Mouse (Mus musculus) kidney, embryonic 14.5 days (tissue): Measurements from ENCODE around the gene Susd6. TPM values are rescaled to one million over a fixed set of nuclear protein-coding genes. Genes with fewer than 3 reads are reported as not detected.

ENCODE experiments used
- ATAC-seq: fragments of 200-750 bp; cut with Nextera tagmentation; 2 replicates; pipeline ENCODE4 v1.8.0; 2017; ENCODE audit warnings: moderate number of reproducible peaks, mild to moderate bottlenecking, moderate TSS enrichment, moderate library complexity; ENCODE audit not compliant: low FRiP score, low TSS enrichment
- H3K27ac ChIP-seq: fragments of 300-500 bp; sonication (generic); 2 replicates; pipeline ENCODE4 v1.5.1; 2014; ENCODE audit warnings: low read depth, mild to moderate bottlenecking, low read length, moderate library complexity, mixed read lengths
- H3K27me3 ChIP-seq: fragments of 300-500 bp; sonication (generic); 2 replicates; pipeline ENCODE4 v1.6.1; 2014; ENCODE audit warnings: mild to moderate bottlenecking, low read length; ENCODE audit not compliant: control insufficient read depth, insufficient read depth
- H3K36me3 ChIP-seq: fragments of 300-500 bp; sonication (generic); 2 replicates; pipeline ENCODE4 v1.6.1; 2014; ENCODE audit warnings: low read length, mixed read lengths; ENCODE audit not compliant: control insufficient read depth, insufficient read depth
- H3K4me1 ChIP-seq: fragments of 300-500 bp; sonication (generic); 2 replicates; pipeline ENCODE4 v1.6.1; 2014; ENCODE audit warnings: low read length, mixed read lengths; ENCODE audit not compliant: control insufficient read depth, insufficient read depth
- H3K4me2 ChIP-seq: fragments of 300-500 bp; sonication (generic); replicated peaks from 2 replicates; pipeline ENCODE4 v1.6.1; 2014; ENCODE audit warnings: low read depth, mild to moderate bottlenecking, low read length
- H3K4me3 ChIP-seq: fragments of 300-500 bp; sonication (generic); 2 replicates; pipeline ENCODE4 v1.5.1; 2014; ENCODE audit warnings: mild to moderate bottlenecking, low read length
- H3K9ac ChIP-seq: fragments of 300-500 bp; sonication (generic); 2 replicates; pipeline ENCODE4 v1.6.1; 2014; ENCODE audit warnings: low read depth, mild to moderate bottlenecking, low read length, moderate library complexity
- H3K9me3 ChIP-seq: fragments of 300-500 bp; sonication (generic); 2 replicates; pipeline ENCODE4 v1.6.1; 2016; ENCODE audit warnings: low read length; ENCODE audit not compliant: control insufficient read depth
- WGBS: fragments of 180-500 bp; shearing (Covaris S2); extraction: QIAGEN DNeasy Blood & Tissue Kit; methylation state at CpG from one replicate; pipeline ENCODE4 v1.1.7; 2014; 5-methylcytosine and 5-hydroxymethylcytosine counted together
- polyA plus RNA-seq: library from polyadenylated mRNA; unstranded; fragments of >200 nt; fragmentation: Nextera tagmentation; extraction: Ambion mirVana; gene quantifications from 2 replicates; pipeline ENCODE4 v1.2.1, GENCODE M21; 2014

The Susd6 gene
- polyA plus RNA-seq, 1 experiment from 2014 or later: 15.6 TPM

DNA sequence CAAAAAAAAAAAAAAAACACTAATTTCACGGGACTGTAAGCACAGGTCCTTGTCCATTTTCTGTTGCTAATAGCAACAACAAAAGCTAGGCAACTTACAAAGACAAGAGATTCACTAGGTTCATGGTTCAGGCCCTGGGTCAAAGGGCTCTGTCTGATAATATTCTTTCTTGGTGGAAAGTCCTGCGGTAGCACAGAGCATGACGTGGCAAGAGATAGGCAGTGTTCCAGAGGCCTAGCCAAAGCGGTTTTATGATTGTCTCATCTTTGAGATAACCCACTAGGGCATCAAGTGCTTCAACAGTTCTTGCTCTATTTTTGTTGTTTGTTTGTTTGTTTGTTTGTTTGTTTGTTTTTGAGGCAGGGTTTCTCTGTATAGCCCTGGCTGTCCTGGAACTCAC lies 136.2 kb downstream of the Susd6 start:
- WGBS: 88% methylated on average over 4 of the region's 4 CpGs

DNA sequence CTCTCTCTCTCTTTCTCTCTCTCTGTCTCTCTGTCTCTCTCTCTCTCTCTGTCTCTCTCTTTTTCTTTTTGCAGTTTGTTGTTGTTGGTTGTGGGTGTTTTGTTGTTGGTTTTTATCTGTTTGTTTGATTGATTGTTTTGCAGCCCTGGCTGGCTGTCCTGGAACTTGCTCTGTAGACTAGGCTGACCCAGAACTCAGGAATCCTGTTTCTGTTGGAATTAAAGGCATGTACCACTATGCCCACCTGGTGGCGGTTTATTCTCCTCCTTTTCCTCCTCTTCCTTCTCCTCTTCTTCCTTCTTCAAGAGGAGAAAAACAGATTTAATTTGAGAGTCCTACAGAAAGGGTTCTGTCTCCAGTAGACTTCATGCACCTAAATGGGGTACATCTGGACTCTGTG lies 137.2 kb downstream of the Susd6 start:
- Histone ChIP-seq H3K4me2 (no peak overlapping the region), H3K27ac (no peak overlapping the region), H3K4me1 (0 out of 2 replicates have a peak, but pooled peaks cover 5% of the 10 kb centered on the region), H3K9ac (no peak overlapping the region), H3K4me3 (no peak overlapping the region), H3K9me3 (no peaks in the 10 kb centered on the region), H3K27me3 (no peaks in the 10 kb centered on the region), H3K36me3 (no peaks in the 10 kb centered on the region)
- 44% methylated on average over 1 of the region's 1 CpGs for WGBS
- ATAC-seq: no peak

More for the DNA sequence above, 136.2 kb downstream of the Susd6 start:
- no peaks in the 10 kb centered on the region for H3K36me3 ChIP-seq
- no peak overlapping the region for H3K27ac ChIP-seq
- no peak overlapping the region for H3K4me2 ChIP-seq
- H3K9me3 ChIP-seq: no peaks in the 10 kb centered on the region
- 0 out of 2 replicates have a peak, but pooled peaks cover 5% of the 10 kb centered on the region for H3K4me1 ChIP-seq
- no peak for ATAC-seq
- no peak overlapping the region for H3K9ac ChIP-seq
- no peaks in the 10 kb centered on the region for H3K27me3 ChIP-seq
- no peak overlapping the region for H3K4me3 ChIP-seq

DNA sequence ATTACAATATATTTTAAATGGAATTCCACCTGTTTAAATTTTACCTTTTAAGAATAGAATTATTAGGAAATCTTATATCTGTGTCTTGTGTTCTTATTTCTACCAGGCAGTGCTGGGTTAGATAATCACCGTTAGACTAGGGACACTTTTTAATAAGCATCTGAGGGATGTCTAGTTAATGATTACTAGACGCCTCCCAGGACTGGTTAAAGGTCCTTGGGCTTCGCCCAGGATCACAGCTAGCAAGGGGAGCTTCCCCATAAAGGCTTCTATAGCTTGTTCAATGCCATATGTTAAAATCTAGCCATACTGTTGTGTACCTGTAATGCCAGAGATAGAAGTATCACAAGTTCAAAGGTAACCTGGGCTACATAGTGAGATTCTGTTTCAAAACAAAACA lies 138.6 kb downstream of the Susd6 start:
- H3K4me2 ChIP-seq: no peak overlapping the region
- ATAC-seq: no peak
- H3K9ac ChIP-seq: no peak overlapping the region
- no peaks in the 10 kb centered on the region for H3K4me1 ChIP-seq
- no peaks in the 10 kb centered on the region for H3K27me3 ChIP-seq
- no peaks in the 10 kb centered on the region for H3K36me3 ChIP-seq
- no peaks in the 10 kb centered on the region for H3K9me3 ChIP-seq
- 68% methylated on average over 3 of the region's 3 CpGs for WGBS
- H3K4me3 ChIP-seq: no peak overlapping the region
- no peak overlapping the region for H3K27ac ChIP-seq

DNA sequence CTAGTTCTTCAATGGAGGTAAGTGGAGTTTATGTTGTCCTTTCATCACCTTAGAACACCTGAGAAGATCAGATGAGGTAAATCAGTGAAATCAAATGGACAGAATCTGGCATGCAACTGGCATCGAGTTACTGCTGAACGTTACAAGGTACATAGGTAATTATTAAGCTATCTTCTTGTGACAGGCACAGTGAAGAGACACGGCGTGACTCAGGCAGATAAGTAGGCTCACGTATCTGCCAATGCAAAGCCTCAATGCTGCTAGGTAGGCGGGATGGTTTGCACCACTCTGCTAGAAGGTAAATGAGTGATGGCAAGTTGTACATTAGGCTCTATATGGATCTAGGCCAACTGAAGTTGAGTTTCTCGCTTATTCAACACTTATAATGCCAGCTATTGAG lies 139.8 kb downstream of the Susd6 start:
- Histone ChIP-seq H3K9me3 (no peaks in the 10 kb centered on the region), H3K4me1 (no peaks in the 10 kb centered on the region), H3K9ac (no peak overlapping the region), H3K27me3 (no peaks in the 10 kb centered on the region), H3K4me2 (no peak overlapping the region), H3K4me3 (no peak overlapping the region), H3K36me3 (no peaks in the 10 kb centered on the region), H3K27ac (no peak overlapping the region)
- ATAC-seq: no peak
- WGBS: 79% methylated on average over 7 of the region's 7 CpGs

Other genes starting within 250 kb of the Susd6 start
- gene Slc39a9, start 146.6 kb upstream of the Susd6 start, polyA plus RNA-seq: 12.1 and 31.1 TPM in 2 replicates
- gene Erh, start 146.2 kb upstream of the Susd6 start, polyA plus RNA-seq: 265 and 337 TPM in 2 replicates
- gene Plekhd1, start 97.9 kb upstream of the Susd6 start, polyA plus RNA-seq: 0.84 and 0.94 TPM in 2 replicates
- 0.19 and 0.24 TPM in 2 replicates for gene Ccdc177, start 29.8 kb upstream of the Susd6 start, polyA plus RNA-seq
- gene Srsf5, start 155.0 kb downstream of the Susd6 start, polyA plus RNA-seq: 332 and 349 TPM in 2 replicates
- 0.37 and 0.46 TPM in 2 replicates for gene Slc10a1, start 178.2 kb downstream of the Susd6 start, polyA plus RNA-seq
- gene Smoc1, start 236.3 kb downstream of the Susd6 start, polyA plus RNA-seq: 1.0 and 1.1 TPM in 2 replicates